Mouse (Mus musculus) lung, adult 18-20 months (tissue): ENCODE measurements at regions not wholly inside any gene's neighbourhood (a gene's known extent, or its start where the extent isn't known, plus 50 kb on each side); places are given as distances from the start of the nearest gene placed in this dataset.

ENCODE experiments used
- DNase-seq, 2 experiments: peaks; one replicate each; pipeline ENCODE4 v3.0.0; 2022; ENCODE audit warnings: mixed read lengths in 2 of 2

GRCm38 (mm10) chr6:50780677-50781076, 126.4 kb upstream of the Npvf start:
- DNase-seq: no peak

DNA sequence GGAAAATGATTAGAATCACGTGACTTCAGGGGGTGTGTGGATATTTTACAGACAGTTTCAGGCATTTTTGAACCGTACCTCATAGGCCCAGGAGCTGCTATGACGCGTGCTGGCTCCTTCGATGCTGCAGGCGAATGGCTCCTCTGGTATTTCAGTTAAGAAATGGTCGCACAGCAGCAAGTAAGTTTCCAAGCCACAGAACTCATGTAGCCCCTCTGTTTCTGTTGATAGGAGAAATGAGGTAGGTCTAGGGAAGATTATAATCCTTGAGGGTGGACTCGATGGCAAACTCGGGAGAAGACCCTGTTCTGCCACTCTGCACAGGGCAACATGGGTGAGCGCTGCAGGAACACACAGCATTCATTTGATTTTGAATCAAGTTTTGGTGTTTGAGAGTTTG, 127.0 kb upstream of the Npvf start:
- no peak for DNase-seq

- DNase-seq: no peak
Measured at GRCm38 (mm10) chr6:50782221-50782620, 128.0 kb upstream of the Npvf start.

- no peak for DNase-seq
Measured at GRCm38 (mm10) chr6:50783494-50783893, 129.3 kb upstream of the Npvf start.

GRCm38 (mm10) chr6:50784381-50784780, 130.1 kb upstream of the Npvf start:
- no peak for DNase-seq

- DNase-seq: no peak
Measured at GRCm38 (mm10) chr6:50787666-50788065, 133.4 kb upstream of the Npvf start.

GRCm38 (mm10) chr6:50799963-50800362, 145.7 kb upstream of the Npvf start:
- DNase-seq: no peak

DNA sequence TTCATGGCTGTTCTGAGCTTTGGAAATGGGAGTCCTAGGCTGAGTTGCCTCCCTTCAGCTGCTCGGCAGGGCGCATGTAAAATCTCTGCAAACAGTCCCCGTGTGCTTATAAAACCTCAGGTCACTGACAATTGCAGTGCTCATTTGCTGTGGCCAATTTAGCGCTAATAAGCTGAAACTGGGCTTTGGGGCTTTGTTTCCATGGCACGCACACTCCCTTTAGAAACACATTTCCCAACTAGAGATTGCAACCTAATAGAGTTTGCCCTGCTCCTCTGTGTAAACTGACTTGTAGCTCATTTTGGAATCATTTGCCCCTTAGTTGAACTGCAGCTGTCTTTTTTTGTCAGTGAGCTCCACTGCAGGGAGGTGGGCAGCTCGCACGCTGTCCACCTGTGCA, 148.7 kb upstream of the Npvf start:
- no peak for DNase-seq

DNA sequence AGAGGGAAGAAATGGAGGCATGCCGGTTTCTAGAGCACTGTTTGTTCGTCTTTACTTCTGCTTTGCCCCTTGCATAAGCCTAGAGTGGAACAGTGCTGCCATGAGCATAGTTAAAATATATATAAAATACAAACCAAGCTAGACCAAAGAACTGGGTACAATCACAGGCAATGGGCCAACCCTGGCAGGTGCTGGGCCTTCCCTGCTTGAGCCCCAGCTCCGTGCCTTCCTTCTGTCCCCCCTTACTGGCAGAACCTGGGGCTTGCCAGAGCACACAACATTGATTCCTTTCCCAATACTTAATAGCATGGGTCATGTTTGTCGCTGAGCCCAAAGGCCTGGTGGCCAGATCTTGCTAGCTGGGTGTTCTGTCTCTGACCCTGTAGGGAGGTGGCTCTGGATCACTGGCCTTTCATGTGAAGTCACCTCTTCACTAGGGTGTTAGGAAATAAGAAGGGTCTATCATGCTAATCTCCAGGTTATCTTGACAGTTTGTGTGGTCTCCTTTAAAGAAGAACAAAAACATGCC, 150.3 kb upstream of the Npvf start:
- DNase-seq: no peak

DNA sequence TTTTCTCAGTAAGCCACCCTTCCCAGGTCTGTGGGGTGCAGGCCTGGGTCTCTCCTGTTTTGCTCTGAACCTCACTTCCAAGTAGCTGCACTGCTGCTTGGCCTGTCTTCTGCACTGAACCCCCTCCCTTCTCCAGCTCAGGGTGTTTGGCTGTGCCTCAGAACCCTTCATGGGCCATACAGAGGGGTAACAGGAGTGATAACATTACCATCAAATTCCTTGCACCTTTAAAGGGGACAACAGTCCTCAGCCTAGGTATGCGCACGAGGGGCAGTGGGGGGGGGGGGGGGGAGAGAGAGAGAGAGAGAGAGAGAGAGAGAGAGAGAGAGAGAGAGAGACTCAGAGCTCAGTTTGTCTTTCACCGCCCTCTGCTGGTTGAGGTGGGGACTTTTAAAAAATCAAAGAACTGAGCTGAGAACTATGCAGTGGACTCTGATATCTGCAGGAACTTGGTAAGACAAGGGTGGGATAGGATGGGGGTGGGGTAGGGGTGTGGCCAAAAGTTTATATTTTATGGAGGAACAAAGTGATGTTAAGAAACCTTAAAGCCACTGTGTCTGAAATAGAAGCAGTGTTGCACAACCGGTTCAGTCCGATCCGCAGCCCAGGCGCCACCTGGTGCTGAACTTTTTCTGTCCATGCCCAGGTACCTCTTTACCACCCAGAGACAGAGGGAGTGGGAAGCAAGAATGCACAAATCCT, 152.3 kb upstream of the Npvf start:
- peak; percentile 21 to 55 for DNase-seq

- DNase-seq: peak; percentile 80 to 83
Measured at GRCm38 (mm10) chr6:50807187-50808012, 153.2 kb upstream of the Npvf start.

GRCm38 (mm10) chr6:50808126-50808525, 153.9 kb upstream of the Npvf start:
- peak; percentile 43 to 55 for DNase-seq

DNA sequence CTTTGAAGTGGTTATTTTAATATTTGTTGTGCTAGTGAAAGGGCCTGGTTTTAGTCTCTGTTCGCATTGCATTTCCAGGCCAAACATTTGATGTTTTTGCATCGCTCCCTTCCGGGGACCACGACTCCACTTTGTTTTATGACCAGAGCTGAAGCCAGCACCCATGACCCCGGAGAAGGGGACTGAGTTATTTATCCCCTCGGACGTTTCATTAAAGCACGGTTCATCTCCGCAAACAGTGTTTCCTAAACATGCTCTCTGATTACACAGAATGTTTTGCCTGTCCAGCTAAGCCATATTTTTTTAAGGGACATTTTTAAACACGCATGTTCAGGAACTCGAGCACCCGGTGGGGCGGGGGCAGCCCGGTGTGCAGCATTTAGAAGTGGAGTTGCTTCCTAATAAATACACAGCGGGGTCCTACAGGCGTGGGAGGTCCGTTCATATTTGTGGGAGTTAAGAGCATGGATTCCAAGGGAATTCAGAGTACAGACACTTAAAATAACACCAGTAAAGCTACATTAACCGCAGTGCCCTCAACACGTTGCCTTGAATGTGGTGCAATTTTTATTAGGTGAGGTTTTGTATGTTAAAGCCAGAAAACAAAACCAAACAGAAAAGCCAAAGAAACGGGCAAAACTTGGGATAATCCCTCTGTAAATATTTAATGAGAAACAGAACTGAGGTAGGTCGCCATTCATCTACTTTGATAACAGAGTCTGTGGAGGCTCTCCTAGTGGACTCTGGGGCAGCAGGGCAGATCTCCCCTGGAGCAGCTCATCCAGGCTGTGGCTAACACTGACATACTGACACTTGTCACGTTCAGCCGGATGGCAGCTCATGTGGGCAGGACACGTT, 154.8 kb upstream of the Npvf start:
- DNase-seq: no peak

DNA sequence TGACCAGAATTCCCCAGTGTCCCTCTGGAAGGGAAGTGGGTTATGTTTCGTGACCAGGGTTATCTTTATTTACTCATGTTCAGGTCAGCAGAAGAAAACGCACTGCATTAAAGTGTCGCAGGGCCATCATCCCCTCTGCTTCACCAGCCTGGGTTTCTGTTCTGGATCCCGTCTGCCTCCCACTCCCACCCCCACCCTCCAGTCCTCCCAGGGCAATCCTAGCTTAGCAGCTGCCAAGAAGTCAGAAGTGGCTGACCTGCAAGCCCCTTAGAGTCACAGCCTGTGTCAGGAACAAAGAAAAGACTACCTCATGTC, 155.4 kb upstream of the Npvf start:
- no peak for DNase-seq

GRCm38 (mm10) chr6:50814936-50815500, 160.8 kb upstream of the Npvf start:
- no peak for DNase-seq

GRCm38 (mm10) chr6:50815579-50815978, 161.3 kb upstream of the Npvf start:
- DNase-seq: no peak

GRCm38 (mm10) chr6:50817430-50817829, 163.2 kb upstream of the Npvf start:
- no peak for DNase-seq

DNA sequence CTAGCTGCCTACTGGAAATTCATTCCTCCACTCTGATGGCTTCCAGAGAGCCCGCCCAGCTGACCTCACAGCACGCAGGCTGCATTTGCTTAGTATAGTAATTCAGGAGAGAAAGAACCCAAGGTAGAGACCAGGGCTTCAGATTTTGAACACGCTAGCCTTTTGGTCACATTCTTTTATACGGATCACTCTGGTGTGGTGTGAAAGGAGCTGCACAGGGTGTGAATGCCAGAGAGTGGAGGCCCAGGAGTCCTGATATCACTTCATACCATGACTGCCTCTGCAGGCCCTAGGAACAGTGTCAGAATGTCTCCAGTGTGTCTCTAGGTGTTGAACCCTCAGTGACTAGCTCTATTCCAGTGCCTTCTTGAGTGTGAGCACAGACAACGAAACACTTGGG, 164.2 kb upstream of the Npvf start:
- no peak for DNase-seq

GRCm38 (mm10) chr6:50818891-50819541, 164.8 kb upstream of the Npvf start:
- DNase-seq: no peak

DNA sequence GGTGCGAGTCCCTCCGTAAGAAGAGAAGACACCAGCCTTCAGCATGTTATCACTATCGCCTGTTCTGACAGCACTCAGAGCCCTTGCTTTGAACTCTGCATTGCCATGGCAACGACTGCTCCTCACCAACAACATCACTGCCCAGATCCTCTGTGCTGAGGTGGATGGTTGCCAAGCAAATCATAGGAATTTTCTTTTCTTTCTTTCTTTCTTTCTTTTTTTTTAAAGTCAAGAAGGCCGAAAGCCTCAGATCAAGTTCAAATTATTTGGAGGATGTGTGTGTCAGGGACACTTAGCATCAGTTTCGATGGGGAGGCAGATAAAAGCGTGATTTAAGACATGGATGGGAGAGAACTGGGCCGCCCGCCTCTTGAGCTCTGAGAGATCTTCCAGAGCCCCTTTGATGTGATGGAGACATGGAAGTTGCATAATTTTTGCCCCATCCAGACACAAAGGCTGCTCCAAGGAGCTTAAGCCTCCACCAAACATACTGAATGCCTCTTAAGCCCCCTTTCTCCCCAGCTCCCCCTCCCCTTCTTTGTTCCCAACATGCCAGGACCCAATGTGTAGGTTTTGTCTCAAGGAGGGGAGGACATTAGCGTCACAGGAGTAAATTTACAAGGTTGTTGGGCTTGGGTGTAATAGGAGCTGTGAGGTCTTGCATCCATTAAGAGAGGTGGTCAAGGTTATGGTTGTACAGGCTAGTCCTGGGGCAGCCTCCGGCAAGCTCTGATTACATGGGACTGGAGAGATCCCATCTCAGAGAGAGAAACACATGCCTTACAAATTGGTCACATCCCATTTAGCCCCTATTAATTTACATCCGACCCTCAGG, 167.4 kb upstream of the Npvf start:
- DNase-seq: peak in 1 of 2 experiments; percentile 13
